Mouse (Mus musculus) midbrain, embryonic 13.5 days (tissue): ENCODE results near the gene Rabgap1l. TPM values are rescaled to one million over a fixed set of nuclear protein-coding genes. Genes with fewer than 3 reads are reported as not detected.

Source experiments
- ATAC-seq: fragments of 200-750 bp; cut with Nextera tagmentation; 2 replicates; pipeline ENCODE4 v1.8.0; 2017; ENCODE audit warnings: mild to moderate bottlenecking, moderate TSS enrichment, moderate library complexity
- H3K27ac ChIP-seq: fragments of 300-500 bp; sonication (generic); 2 replicates; pipeline ENCODE4 v1.5.1; 2015; ENCODE audit warnings: inconsistent platforms, mild to moderate bottlenecking, moderate library complexity
- H3K27me3 ChIP-seq: fragments of 300-500 bp; sonication (generic); 2 replicates; pipeline ENCODE4 v1.6.1; 2015; ENCODE audit warnings: mild to moderate bottlenecking, inconsistent platforms
- H3K36me3 ChIP-seq: fragments of 300-500 bp; sonication (generic); 2 replicates; pipeline ENCODE4 v1.6.1; 2015; ENCODE audit warnings: mild to moderate bottlenecking, inconsistent platforms
- H3K4me1 ChIP-seq: fragments of 300-500 bp; sonication (generic); replicated peaks from 2 replicates; pipeline ENCODE4 v1.6.1; 2015; ENCODE audit warnings: inconsistent platforms
- H3K4me2 ChIP-seq: fragments of 300-500 bp; sonication (generic); replicated peaks from 2 replicates; pipeline ENCODE4 v1.6.1; 2015; ENCODE audit warnings: moderate library complexity, mild to moderate bottlenecking, inconsistent platforms
- H3K4me3 ChIP-seq: fragments of 300-500 bp; sonication (generic); replicated peaks from 2 replicates; pipeline ENCODE4 v1.5.1; 2015; ENCODE audit warnings: mild to moderate bottlenecking, inconsistent platforms
- H3K9ac ChIP-seq: fragments of 300-500 bp; sonication (generic); replicated peaks from 2 replicates; pipeline ENCODE4 v1.6.1; 2015; ENCODE audit warnings: mild to moderate bottlenecking, inconsistent platforms
- H3K9me3 ChIP-seq: fragments of 300-500 bp; sonication (generic); 2 replicates; pipeline ENCODE4 v1.6.1; 2016; ENCODE audit warnings: mild to moderate bottlenecking, inconsistent platforms
- WGBS: fragments of 180-500 bp; shearing (Covaris S2); methylation state at CpG from one replicate; pipeline ENCODE4 v1.1.7; 2015; 5-methylcytosine and 5-hydroxymethylcytosine counted together
- polyA plus RNA-seq: library from polyadenylated mRNA; unstranded; fragments of >200 nt; fragmentation: Nextera tagmentation; extraction: Ambion mirVana; gene quantifications from 2 replicates; pipeline ENCODE4 v1.2.1, GENCODE M21; 2015

The Rabgap1l gene
- 22.9 and 25.2 TPM in 2 replicates for polyA plus RNA-seq

GRCm38 (mm10) chr1:160792686-160793355, at the start of gene Rabgap1l:
Gene Rabgap1l (minus strand): TSS chr1:160793211.
- H3K9ac ChIP-seq: peak within 1 kb of the TSS; percentile 91
- peak within 1 kb of the TSS; percentile 88 for H3K4me3 ChIP-seq
- no peaks in the 10 kb centered on the region for H3K27me3 ChIP-seq
- peak; percentile 98 for ATAC-seq
- under 1% methylated on average over 65 of the region's 67 CpGs for WGBS
- no peaks in the 10 kb centered on the region for H3K9me3 ChIP-seq
- H3K27ac ChIP-seq: peak within 1 kb of the TSS; percentile 53; the same call in 1 of the 2 replicates
- H3K4me2 ChIP-seq: peak within 1 kb of the TSS; percentile 98
- H3K4me1 ChIP-seq: peaks cover 8% of the 10 kb centered on the region
- H3K36me3 ChIP-seq: no peaks in the 10 kb centered on the region

GRCm38 (mm10) chr1:160842567-160842966, 49.6 kb upstream of the Rabgap1l start:
- no peak overlapping the region for H3K27ac ChIP-seq
- no peak overlapping the region for H3K4me3 ChIP-seq
- H3K9ac ChIP-seq: no peak overlapping the region
- H3K9me3 ChIP-seq: no peaks in the 10 kb centered on the region
- no peaks in the 10 kb centered on the region for H3K36me3 ChIP-seq
- 86% methylated on average over 10 of the region's 10 CpGs for WGBS
- no peak overlapping the region for H3K4me2 ChIP-seq
- no peaks in the 10 kb centered on the region for H3K27me3 ChIP-seq
- H3K4me1 ChIP-seq: no peaks in the 10 kb centered on the region
- ATAC-seq: no peak

GRCm38 (mm10) chr1:160840618-160841017, 47.6 kb upstream of the Rabgap1l start:
- Histone ChIP-seq H3K27me3 (no peaks in the 10 kb centered on the region), H3K36me3 (no peaks in the 10 kb centered on the region), H3K9me3 (no peaks in the 10 kb centered on the region), H3K4me1 (no peaks in the 10 kb centered on the region), H3K9ac (no peak overlapping the region), H3K4me2 (no peak overlapping the region), H3K27ac (no peak overlapping the region), H3K4me3 (no peak overlapping the region)
- ATAC-seq: no peak
- 78% methylated on average over 5 of the region's 5 CpGs for WGBS

GRCm38 (mm10) chr1:160839095-160839494, 46.1 kb upstream of the Rabgap1l start:
- H3K4me2 ChIP-seq: no peak overlapping the region
- no peak overlapping the region for H3K4me3 ChIP-seq
- no peaks in the 10 kb centered on the region for H3K27me3 ChIP-seq
- H3K36me3 ChIP-seq: no peaks in the 10 kb centered on the region
- H3K9me3 ChIP-seq: no peaks in the 10 kb centered on the region
- no peak overlapping the region for H3K27ac ChIP-seq
- no peaks in the 10 kb centered on the region for H3K4me1 ChIP-seq
- WGBS: 83% methylated on average over 4 of the region's 4 CpGs
- no peak for ATAC-seq
- no peak overlapping the region for H3K9ac ChIP-seq

GRCm38 (mm10) chr1:160834446-160834845, 41.4 kb upstream of the Rabgap1l start:
- Histone ChIP-seq H3K4me3 (no peak overlapping the region), H3K4me1 (no peaks in the 10 kb centered on the region), H3K27ac (no peak overlapping the region), H3K27me3 (no peaks in the 10 kb centered on the region), H3K4me2 (no peak overlapping the region), H3K9me3 (no peaks in the 10 kb centered on the region), H3K36me3 (no peaks in the 10 kb centered on the region), H3K9ac (no peak overlapping the region)
- 87% methylated on average over 1 of the region's 1 CpGs for WGBS
- no peak for ATAC-seq

GRCm38 (mm10) chr1:160832267-160833021, 39.4 kb upstream of the Rabgap1l start:
- Histone ChIP-seq H3K4me3 (no peak overlapping the region), H3K27ac (no peak overlapping the region), H3K9me3 (no peaks in the 10 kb centered on the region), H3K4me2 (no peak overlapping the region), H3K9ac (no peak overlapping the region), H3K4me1 (no peaks in the 10 kb centered on the region), H3K27me3 (no peaks in the 10 kb centered on the region), H3K36me3 (no peaks in the 10 kb centered on the region)
- ATAC-seq: no peak
- 91% methylated on average over 9 of the region's 9 CpGs for WGBS

- H3K27ac ChIP-seq: no peak overlapping the region
- H3K27me3 ChIP-seq: no peaks in the 10 kb centered on the region
- H3K36me3 ChIP-seq: no peaks in the 10 kb centered on the region
- ATAC-seq: no peak
- no peaks in the 10 kb centered on the region for H3K4me1 ChIP-seq
- WGBS: 91% methylated on average over 8 of the region's 8 CpGs
- no peak overlapping the region for H3K4me2 ChIP-seq
- H3K4me3 ChIP-seq: no peak overlapping the region
- H3K9me3 ChIP-seq: no peaks in the 10 kb centered on the region
- H3K9ac ChIP-seq: no peak overlapping the region
Observed at GRCm38 (mm10) chr1:160830608-160831498, 37.8 kb upstream of the Rabgap1l start.

GRCm38 (mm10) chr1:160825441-160825856, 32.4 kb upstream of the Rabgap1l start:
- no peak overlapping the region for H3K9ac ChIP-seq
- H3K4me3 ChIP-seq: no peak overlapping the region
- H3K4me2 ChIP-seq: no peak overlapping the region
- 92% methylated on average over 3 of the region's 3 CpGs for WGBS
- H3K27ac ChIP-seq: no peak overlapping the region
- no peaks in the 10 kb centered on the region for H3K27me3 ChIP-seq
- H3K4me1 ChIP-seq: no peaks in the 10 kb centered on the region
- H3K36me3 ChIP-seq: no peaks in the 10 kb centered on the region
- ATAC-seq: no peak
- no peaks in the 10 kb centered on the region for H3K9me3 ChIP-seq

- Histone ChIP-seq H3K4me2 (no peak overlapping the region), H3K4me3 (no peak overlapping the region), H3K27me3 (no peaks in the 10 kb centered on the region), H3K27ac (no peak overlapping the region), H3K4me1 (no peaks in the 10 kb centered on the region), H3K9me3 (no peaks in the 10 kb centered on the region), H3K36me3 (no peaks in the 10 kb centered on the region), H3K9ac (no peak overlapping the region)
- 94% methylated on average over 3 of the region's 3 CpGs for WGBS
- no peak for ATAC-seq
Observed at GRCm38 (mm10) chr1:160823638-160824037, 30.6 kb upstream of the Rabgap1l start.

GRCm38 (mm10) chr1:160814198-160814597, 21.2 kb upstream of the Rabgap1l start:
- no peak for ATAC-seq
- Histone ChIP-seq H3K4me2 (no peak overlapping the region), H3K9me3 (no peaks in the 10 kb centered on the region), H3K36me3 (no peaks in the 10 kb centered on the region), H3K27ac (no peak overlapping the region), H3K4me3 (no peak overlapping the region), H3K9ac (no peak overlapping the region), H3K27me3 (no peaks in the 10 kb centered on the region), H3K4me1 (no peaks in the 10 kb centered on the region)
- 95% methylated on average over 5 of the region's 5 CpGs for WGBS

- no peak for ATAC-seq
- no peak overlapping the region for H3K27ac ChIP-seq
- H3K4me1 ChIP-seq: no peaks in the 10 kb centered on the region
Observed at GRCm38 (mm10) chr1:160812428-160812827, 19.4 kb upstream of the Rabgap1l start.

GRCm38 (mm10) chr1:160811930-160812329, 18.9 kb upstream of the Rabgap1l start:
- WGBS: 62% methylated on average over 1 of the region's 1 CpGs
- Histone ChIP-seq H3K9me3 (no peaks in the 10 kb centered on the region), H3K4me1 (no peaks in the 10 kb centered on the region), H3K27me3 (no peaks in the 10 kb centered on the region), H3K4me3 (no peak overlapping the region), H3K4me2 (no peak overlapping the region), H3K9ac (no peak overlapping the region), H3K36me3 (no peaks in the 10 kb centered on the region), H3K27ac (no peak overlapping the region)
- no peak for ATAC-seq

More at GRCm38 (mm10) chr1:160812428-160812827, 19.4 kb upstream of the Rabgap1l start:
- Histone ChIP-seq H3K36me3 (no peaks in the 10 kb centered on the region), H3K4me2 (no peak overlapping the region), H3K27me3 (no peaks in the 10 kb centered on the region), H3K9me3 (no peaks in the 10 kb centered on the region), H3K4me3 (no peak overlapping the region), H3K9ac (no peak overlapping the region)
